Mouse (Mus musculus): ENCODE data around the gene Gcm1. TPM values are rescaled to one million over a fixed set of nuclear protein-coding genes. Genes with fewer than 3 reads are reported as not detected.
A peak's percentile ranks its signal among the peaks of the same experiment; 100 is the strongest.

The Gcm1 gene
- total and polyA plus RNA-seq, 2 experiments from 2014 or later = not detected

GRCm38 (mm10) chr9:78081835-78082234, 30.1 kb downstream of the Gcm1 start:
- 79% methylated on average over 7 of the region's 7 CpGs for WGBS
- no peak overlapping the region for H3K9ac ChIP-seq
- no peak overlapping the region for H3K27ac ChIP-seq (ENCODE audit: low read depth, low read length)
- H3K4me1 ChIP-seq (ENCODE audit: insufficient read depth) = no peaks in the 10 kb centered on the region
- ATAC-seq (no peak), DNase-seq (no peak)
- no peaks in the 10 kb centered on the region for H3K9me3 ChIP-seq (ENCODE audit: low read length)
- peaks cover 49% of the 10 kb centered on the region for H3K36me3 ChIP-seq (ENCODE audit: insufficient read depth)
- TF ChIP-seq CTCF (IDR thresholded peaks at IDR 0.05; ENCODE audit: low read depth) = no peak
- no peak overlapping the region for H3K4me2 ChIP-seq (ENCODE audit: low read depth)
- H3K4me3 ChIP-seq (ENCODE audit: low read depth, low read length) = no peak overlapping the region
- no peaks in the 10 kb centered on the region for H3K27me3 ChIP-seq (ENCODE audit: insufficient read depth, low read length)

GRCm38 (mm10) chr9:78084341-78084740, 32.6 kb downstream of the Gcm1 start:
- WGBS = 94% methylated on average over 4 of the region's 4 CpGs
- no peak overlapping the region for H3K4me3 ChIP-seq (ENCODE audit: low read depth, low read length)
- ATAC-seq = no peak
- no peak overlapping the region for H3K27ac ChIP-seq (ENCODE audit: low read depth, low read length)
- peaks cover 67% of the 10 kb centered on the region for H3K36me3 ChIP-seq (ENCODE audit: insufficient read depth)
- no peak for TF ChIP-seq CTCF (IDR thresholded peaks at IDR 0.05; ENCODE audit: low read depth)
- H3K4me2 ChIP-seq (ENCODE audit: low read depth) = no peak overlapping the region
- no peaks in the 10 kb centered on the region for H3K4me1 ChIP-seq (ENCODE audit: insufficient read depth)
- DNase-seq = no peak
- no peak overlapping the region for H3K9ac ChIP-seq
- H3K27me3 ChIP-seq (ENCODE audit: insufficient read depth, low read length) = no peaks in the 10 kb centered on the region
- no peaks in the 10 kb centered on the region for H3K9me3 ChIP-seq (ENCODE audit: low read length)

GRCm38 (mm10) chr9:78085722-78086287, 34.1 kb downstream of the Gcm1 start:
- ATAC-seq (no peak), DNase-seq (no peak)
- H3K36me3 ChIP-seq (ENCODE audit: insufficient read depth) = peaks cover 68% of the 10 kb centered on the region
- H3K4me2 ChIP-seq (ENCODE audit: low read depth) = no peak overlapping the region
- no peak overlapping the region for H3K27ac ChIP-seq (ENCODE audit: low read depth, low read length)
- H3K9me3 ChIP-seq (ENCODE audit: low read length) = no peaks in the 10 kb centered on the region
- H3K9ac ChIP-seq = no peak overlapping the region
- TF ChIP-seq CTCF (IDR thresholded peaks at IDR 0.05; ENCODE audit: low read depth) = no peak
- WGBS = 88% methylated on average over 14 of the region's 14 CpGs
- H3K27me3 ChIP-seq (ENCODE audit: insufficient read depth, low read length) = no peaks in the 10 kb centered on the region
- no peak overlapping the region for H3K4me3 ChIP-seq (ENCODE audit: low read depth, low read length)
- H3K4me1 ChIP-seq (ENCODE audit: insufficient read depth) = no peaks in the 10 kb centered on the region

GRCm38 (mm10) chr9:78087751-78088150, 36.0 kb downstream of the Gcm1 start:
- no peak overlapping the region for H3K27ac ChIP-seq (ENCODE audit: low read depth, low read length)
- no peaks in the 10 kb centered on the region for H3K4me1 ChIP-seq (ENCODE audit: insufficient read depth)
- no peaks in the 10 kb centered on the region for H3K9me3 ChIP-seq (ENCODE audit: low read length)
- peaks cover 68% of the 10 kb centered on the region for H3K36me3 ChIP-seq (ENCODE audit: insufficient read depth)
- H3K4me2 ChIP-seq (ENCODE audit: low read depth) = no peak overlapping the region
- H3K4me3 ChIP-seq (ENCODE audit: low read depth, low read length) = no peak overlapping the region
- H3K9ac ChIP-seq = no peak overlapping the region
- ATAC-seq = no peak
- no peaks in the 10 kb centered on the region for H3K27me3 ChIP-seq (ENCODE audit: insufficient read depth, low read length)
- 87% methylated on average over 9 of the region's 9 CpGs for WGBS
- TF ChIP-seq CTCF (IDR thresholded peaks at IDR 0.05; ENCODE audit: low read depth) = no peak
- no peak for DNase-seq

GRCm38 (mm10) chr9:78088521-78088920, 36.8 kb downstream of the Gcm1 start:
- WGBS = 78% methylated on average over 4 of the region's 4 CpGs

GRCm38 (mm10) chr9:78088971-78089370, 37.2 kb downstream of the Gcm1 start:
- 76% methylated on average over 7 of the region's 7 CpGs for WGBS

More at GRCm38 (mm10) chr9:78088521-78088920, 36.8 kb downstream of the Gcm1 start:
- ATAC-seq (peak; percentile 36), DNase-seq (no peak)
- no peak for TF ChIP-seq CTCF (IDR thresholded peaks at IDR 0.05; ENCODE audit: low read depth)
- no peaks in the 10 kb centered on the region for H3K27me3 ChIP-seq (ENCODE audit: insufficient read depth, low read length)
- no peaks in the 10 kb centered on the region for H3K4me1 ChIP-seq (ENCODE audit: insufficient read depth)
- H3K4me2 ChIP-seq (ENCODE audit: low read depth) = no peak overlapping the region
- H3K27ac ChIP-seq (ENCODE audit: low read depth, low read length) = no peak overlapping the region
- no peaks in the 10 kb centered on the region for H3K9me3 ChIP-seq (ENCODE audit: low read length)
- H3K4me3 ChIP-seq (ENCODE audit: low read depth, low read length) = no peak overlapping the region
- peaks cover 71% of the 10 kb centered on the region for H3K36me3 ChIP-seq (ENCODE audit: insufficient read depth)
- H3K9ac ChIP-seq = no peak overlapping the region

GRCm38 (mm10) chr9:78089906-78090305, 38.2 kb downstream of the Gcm1 start:
- no peak overlapping the region for H3K9ac ChIP-seq
- no peak for TF ChIP-seq CTCF (IDR thresholded peaks at IDR 0.05; ENCODE audit: low read depth)
- no peaks in the 10 kb centered on the region for H3K9me3 ChIP-seq (ENCODE audit: low read length)
- H3K36me3 ChIP-seq (ENCODE audit: insufficient read depth) = peaks cover 60% of the 10 kb centered on the region
- 73% methylated on average over 1 of the region's 1 CpGs for WGBS
- ATAC-seq = no peak
- no peaks in the 10 kb centered on the region for H3K4me1 ChIP-seq (ENCODE audit: insufficient read depth)
- no peak overlapping the region for H3K4me3 ChIP-seq (ENCODE audit: low read depth, low read length)
- no peaks in the 10 kb centered on the region for H3K27me3 ChIP-seq (ENCODE audit: insufficient read depth, low read length)
- no peak overlapping the region for H3K27ac ChIP-seq (ENCODE audit: low read depth, low read length)
- DNase-seq = no peak
- H3K4me2 ChIP-seq (ENCODE audit: low read depth) = no peak overlapping the region

More at GRCm38 (mm10) chr9:78088971-78089370, 37.2 kb downstream of the Gcm1 start:
- no peak overlapping the region for H3K9ac ChIP-seq
- no peak for ATAC-seq
- TF ChIP-seq CTCF (IDR thresholded peaks at IDR 0.05; ENCODE audit: low read depth) = no peak
- no peaks in the 10 kb centered on the region for H3K4me1 ChIP-seq (ENCODE audit: insufficient read depth)
- H3K9me3 ChIP-seq (ENCODE audit: low read length) = no peaks in the 10 kb centered on the region
- no peak overlapping the region for H3K27ac ChIP-seq (ENCODE audit: low read depth, low read length)
- H3K4me3 ChIP-seq (ENCODE audit: low read depth, low read length) = no peak overlapping the region
- no peak overlapping the region for H3K4me2 ChIP-seq (ENCODE audit: low read depth)
- H3K36me3 ChIP-seq (ENCODE audit: insufficient read depth) = peaks cover 66% of the 10 kb centered on the region
- no peaks in the 10 kb centered on the region for H3K27me3 ChIP-seq (ENCODE audit: insufficient read depth, low read length)
- no peak for DNase-seq
